Mouse (Mus musculus) central nervous system, embryonic 11.5 days (tissue): ENCODE data around the gene Oaf. TPM values are rescaled to one million over a fixed set of nuclear protein-coding genes. Genes with fewer than 3 reads are reported as not detected.

Source experiments
- polyA plus RNA-seq: library from polyadenylated mRNA; depleted of rRNA; stranded (reverse); fragments of >200 nt; gene quantifications from 2 replicates; pipeline ENCODE4 v1.2.3, GENCODE M21; 2012; rRNA removed

The Oaf gene
- polyA plus RNA-seq: 29.5 and 62.2 TPM in 2 replicates

GRCm38 (mm10) chr9:43239712-43240593 is at the start of gene Oaf:
Gene Oaf, minus strand, starts transcription at chr9:43239911.

GRCm38 (mm10) chr9:43210190-43210682 is 29.5 kb downstream of the Oaf start, which contains the start of gene Pou2f3:
Gene Pou2f3, minus strand, starts transcription at chr9:43210369.

Other genes with a start within 250 kb of the Oaf start
- gene Arhgef12, start 132.7 kb downstream of the Oaf start, polyA plus RNA-seq: 21.0 and 27.2 TPM in 2 replicates
- 21.6 and 23.1 TPM in 2 replicates for gene Tmem136, start 123.3 kb downstream of the Oaf start, polyA plus RNA-seq
- gene Pou2f3, start 29.5 kb downstream of the Oaf start, polyA plus RNA-seq: 0.02 TPM in 1 of 2 replicates, not detected in the other
- 0.49 and 1.6 TPM in 2 replicates for gene Trim29, start 70.9 kb upstream of the Oaf start, polyA plus RNA-seq